Mouse (Mus musculus) erythroblast, embryonic 14.5 days (primary cell): Measurements from ENCODE around the gene Kcnh3. TPM values are rescaled to one million over a fixed set of nuclear protein-coding genes. Genes with fewer than 3 reads are reported as not detected.

ENCODE experiments used
- H3K27me3 ChIP-seq: 2 replicates; pipeline ENCODE4 v1.6.1; 2012; ENCODE audit warnings: inconsistent platforms; ENCODE audit not compliant: control insufficient read depth
- H3K36me3 ChIP-seq: 2 replicates; pipeline ENCODE4 v1.6.1; 2012; ENCODE audit warnings: mild to moderate bottlenecking, inconsistent platforms; ENCODE audit not compliant: control insufficient read depth
- H3K4me1 ChIP-seq: 2 replicates; pipeline ENCODE4 v1.6.1; 2012; ENCODE audit warnings: inconsistent platforms; ENCODE audit not compliant: control insufficient read depth
- H3K4me3 ChIP-seq: replicated peaks from 2 replicates; pipeline ENCODE3; 2012; ENCODE audit warnings: moderate library complexity, mild to moderate bottlenecking, inconsistent platforms
- H3K9me3 ChIP-seq: 2 replicates; pipeline ENCODE4 v1.6.1; 2012; ENCODE audit warnings: low read length, inconsistent platforms, mixed read lengths; ENCODE audit not compliant: control insufficient read depth
- GATA1 ChIP-seq: IDR thresholded peaks from 2 replicates; pipeline ENCODE4 v1.6.1; 2012; ENCODE audit warnings: low read length, inconsistent platforms, mixed read lengths
- TAL1 ChIP-seq: IDR thresholded peaks from 3 replicates; pipeline ENCODE4 v1.6.1; 2012; ENCODE audit warnings: low read length, inconsistent platforms, mixed read lengths
- polyA plus RNA-seq: library from polyadenylated mRNA; stranded (reverse); fragments of >175 nt; gene quantifications from 2 replicates; pipeline ENCODE4 v1.2.3, GENCODE M21; 2012

Kcnh3 gene
- polyA plus RNA-seq, 1 experiment = 0.03 TPM

DNA sequence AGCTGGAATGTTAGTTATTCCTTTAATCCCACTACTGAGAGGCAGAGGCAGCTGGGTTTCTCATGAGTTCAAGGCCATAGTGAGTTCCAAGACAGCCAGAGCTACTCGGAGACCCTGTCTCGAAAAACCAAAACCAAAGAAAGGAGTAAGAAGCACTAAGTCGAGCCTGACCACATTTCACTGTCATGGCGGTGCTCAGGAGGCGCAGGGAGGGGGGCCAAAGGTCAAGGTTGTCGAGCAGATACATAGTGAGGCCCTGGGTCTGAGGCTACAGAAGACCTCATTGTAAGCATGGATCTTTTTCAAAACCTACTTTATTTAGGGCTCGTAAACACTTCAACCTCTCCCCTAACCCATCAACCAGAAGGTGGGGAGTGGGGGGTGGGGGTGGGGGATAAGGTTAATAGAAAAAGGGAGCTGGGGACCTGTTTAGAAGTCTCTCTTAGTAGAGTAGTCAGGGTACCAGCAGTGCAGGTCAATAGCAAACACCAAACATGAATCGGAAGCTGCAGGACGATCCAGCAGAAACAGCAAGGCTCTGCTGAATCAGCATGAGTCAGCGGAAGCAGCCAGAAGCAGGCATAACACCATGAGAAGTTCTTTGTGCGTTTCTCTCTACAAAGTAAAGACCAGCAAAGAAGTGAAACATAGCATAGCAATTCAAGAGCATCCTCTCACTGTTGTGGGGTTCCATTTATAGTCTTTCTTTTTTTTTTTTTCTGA is 8.8 kb upstream of the Kcnh3 start:
- H3K9me3 ChIP-seq = peaks cover 2% of the 10 kb centered on the region
- peaks cover 8% of the 10 kb centered on the region for H3K36me3 ChIP-seq
- H3K27me3 ChIP-seq = peaks cover 22% of the 10 kb centered on the region
- H3K4me3 ChIP-seq = no peak overlapping the region
- peaks cover 28% of the 10 kb centered on the region for H3K4me1 ChIP-seq
- no peak for TF ChIP-seq TAL1

DNA sequence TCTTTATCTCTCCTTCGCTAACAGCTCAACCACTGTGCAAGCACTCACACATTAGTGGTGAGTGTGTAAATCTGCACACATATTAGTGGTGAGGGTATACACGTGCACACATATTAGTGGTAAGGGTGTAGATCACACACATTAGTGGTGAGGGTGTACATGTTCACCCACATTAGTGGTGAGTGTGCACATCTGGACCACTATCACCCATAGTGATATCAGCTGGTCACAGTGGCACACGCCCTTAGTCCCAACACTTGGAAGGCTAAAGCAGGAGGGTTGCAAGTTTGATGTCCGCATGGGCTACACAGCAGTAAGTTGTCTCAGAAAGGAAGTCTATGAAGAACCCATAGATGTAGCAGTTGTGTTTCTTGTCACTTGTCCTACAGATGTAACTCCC is 7.0 kb upstream of the Kcnh3 start:
- no peak overlapping the region for H3K4me3 ChIP-seq

DNA sequence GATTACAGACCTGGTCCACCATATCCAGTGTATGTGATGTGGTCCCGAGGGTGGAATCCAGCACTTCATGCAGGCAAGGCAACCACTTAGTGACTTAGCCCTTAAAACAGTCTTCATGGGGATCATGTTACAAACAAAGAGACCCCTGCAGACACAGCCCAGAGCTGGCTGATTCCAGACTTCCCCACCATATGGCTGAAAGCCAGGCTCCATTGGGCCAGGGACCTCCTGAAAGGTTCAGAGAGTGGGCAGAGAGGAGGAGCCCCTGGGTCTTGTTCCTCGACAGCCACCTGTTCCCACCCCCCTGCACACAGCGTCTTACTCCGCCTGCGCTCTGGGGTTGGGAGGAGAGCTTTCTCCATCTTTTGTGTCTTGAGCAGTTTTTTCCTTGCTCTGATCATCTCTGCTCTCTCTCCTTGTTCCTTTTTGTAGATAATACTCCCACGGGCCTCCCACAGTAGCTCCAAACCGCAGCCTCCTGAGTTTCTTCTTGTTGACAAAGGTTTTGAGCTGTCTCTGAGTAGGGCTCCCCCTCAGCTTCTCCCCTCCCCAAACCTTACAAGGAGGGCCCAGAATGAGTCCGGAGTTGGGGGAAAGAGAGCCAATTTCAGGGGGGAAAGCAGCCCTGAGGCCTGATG is 3.2 kb upstream of the Kcnh3 start:
- Histone ChIP-seq H3K4me3 (no peak overlapping the region), H3K9me3 (peaks cover 16% of the 10 kb centered on the region; the same call in 1 of the 2 replicates), H3K36me3 (no peaks in the 10 kb centered on the region), H3K4me1 (peaks cover 29% of the 10 kb centered on the region), H3K27me3 (peaks cover 77% of the 10 kb centered on the region)
- TF ChIP-seq GATA1 = no peak
- TF ChIP-seq TAL1 = no peak

More for the DNA sequence above, 7.0 kb upstream of the Kcnh3 start:
- Histone ChIP-seq H3K4me1 (peaks cover 28% of the 10 kb centered on the region), H3K36me3 (no peaks in the 10 kb centered on the region; the same call in none of the 2 replicates), H3K27me3 (peaks cover 39% of the 10 kb centered on the region), H3K9me3 (peaks cover 2% of the 10 kb centered on the region)
- TF ChIP-seq TAL1 = no peak

DNA sequence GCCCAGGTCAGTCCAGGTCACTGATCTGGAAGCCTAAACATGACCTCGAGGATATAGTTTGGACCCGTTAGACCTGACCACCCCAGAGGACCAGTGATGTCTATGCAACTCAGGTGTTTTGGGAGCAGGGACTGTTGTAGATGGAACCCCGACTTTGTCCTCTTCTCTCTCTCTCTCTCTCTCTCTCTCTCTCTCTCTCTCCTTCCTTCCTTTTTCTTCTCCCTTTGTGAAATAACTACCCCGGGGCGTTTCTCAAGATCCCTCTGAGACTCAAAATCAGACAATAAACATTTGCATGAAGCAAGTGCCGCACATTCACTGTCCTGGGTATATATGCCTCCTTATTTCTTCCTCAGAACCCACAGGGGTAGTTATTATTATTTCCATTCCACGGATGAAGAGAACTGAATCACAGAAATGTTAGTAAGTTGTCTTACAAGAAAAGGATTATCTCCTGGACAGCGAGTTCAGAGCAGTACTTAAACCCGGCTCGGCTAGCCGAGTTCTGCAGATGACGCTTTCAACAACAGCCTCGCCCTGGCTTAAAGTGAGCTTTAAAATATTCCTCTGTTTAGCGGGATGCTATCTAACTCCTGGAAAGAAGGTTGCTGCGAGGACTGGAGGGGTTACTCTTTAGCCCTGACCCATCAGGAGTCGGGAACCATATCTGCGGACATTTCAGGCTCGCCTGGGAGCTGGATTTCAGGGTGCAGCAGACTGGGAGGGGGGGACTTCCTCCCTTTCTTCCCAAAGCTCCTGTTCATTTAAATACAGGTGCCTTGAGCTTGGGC is 1.7 kb upstream of the Kcnh3 start:
- TF ChIP-seq GATA1 (no peak), TAL1 (no peak)
- Histone ChIP-seq H3K4me1 (peaks cover 17% of the 10 kb centered on the region), H3K9me3 (peaks cover 16% of the 10 kb centered on the region; the same call in 1 of the 2 replicates), H3K27me3 (peaks cover 93% of the 10 kb centered on the region), H3K4me3 (peak overlapping the region; percentile 41), H3K36me3 (no peaks in the 10 kb centered on the region)

DNA sequence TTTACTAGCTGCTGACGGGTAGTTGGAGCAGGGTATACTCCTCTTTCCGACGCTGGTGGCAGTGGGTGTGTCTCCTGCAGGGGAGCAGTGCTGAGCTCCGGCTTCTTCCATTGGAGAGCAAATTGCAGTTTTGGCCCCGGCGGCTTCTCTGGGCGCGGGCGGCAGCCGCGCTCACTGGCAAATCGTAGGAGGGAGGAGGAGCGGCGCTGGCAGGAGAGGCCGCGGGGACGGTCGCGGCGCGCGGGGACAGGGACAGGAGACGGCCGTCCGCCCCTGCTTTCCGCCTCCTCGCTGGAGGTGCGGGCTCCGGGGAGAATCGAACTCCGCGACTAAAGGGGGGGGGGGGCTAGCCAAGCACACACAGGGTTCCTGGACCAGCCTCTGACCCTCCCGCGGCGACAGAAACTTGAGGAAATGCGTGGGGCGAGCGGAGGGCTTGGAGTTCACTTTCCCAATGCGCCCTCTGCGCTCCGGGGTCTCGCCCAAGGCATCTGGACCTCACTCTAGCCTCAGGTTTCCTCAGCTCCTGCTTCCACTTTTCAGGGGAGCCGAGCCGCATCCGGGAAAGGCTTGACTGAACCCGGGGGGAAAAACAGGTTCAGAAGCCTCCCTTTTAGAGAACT is 965 bp upstream of the Kcnh3 start:
- Histone ChIP-seq H3K27me3 (peaks cover 96% of the 10 kb centered on the region), H3K4me1 (peaks cover 11% of the 10 kb centered on the region), H3K9me3 (peaks cover 16% of the 10 kb centered on the region; the same call in 1 of the 2 replicates), H3K4me3 (peak overlapping the region; percentile 41), H3K36me3 (no peaks in the 10 kb centered on the region)
- TF ChIP-seq GATA1 (no peak), TAL1 (no peak)

DNA sequence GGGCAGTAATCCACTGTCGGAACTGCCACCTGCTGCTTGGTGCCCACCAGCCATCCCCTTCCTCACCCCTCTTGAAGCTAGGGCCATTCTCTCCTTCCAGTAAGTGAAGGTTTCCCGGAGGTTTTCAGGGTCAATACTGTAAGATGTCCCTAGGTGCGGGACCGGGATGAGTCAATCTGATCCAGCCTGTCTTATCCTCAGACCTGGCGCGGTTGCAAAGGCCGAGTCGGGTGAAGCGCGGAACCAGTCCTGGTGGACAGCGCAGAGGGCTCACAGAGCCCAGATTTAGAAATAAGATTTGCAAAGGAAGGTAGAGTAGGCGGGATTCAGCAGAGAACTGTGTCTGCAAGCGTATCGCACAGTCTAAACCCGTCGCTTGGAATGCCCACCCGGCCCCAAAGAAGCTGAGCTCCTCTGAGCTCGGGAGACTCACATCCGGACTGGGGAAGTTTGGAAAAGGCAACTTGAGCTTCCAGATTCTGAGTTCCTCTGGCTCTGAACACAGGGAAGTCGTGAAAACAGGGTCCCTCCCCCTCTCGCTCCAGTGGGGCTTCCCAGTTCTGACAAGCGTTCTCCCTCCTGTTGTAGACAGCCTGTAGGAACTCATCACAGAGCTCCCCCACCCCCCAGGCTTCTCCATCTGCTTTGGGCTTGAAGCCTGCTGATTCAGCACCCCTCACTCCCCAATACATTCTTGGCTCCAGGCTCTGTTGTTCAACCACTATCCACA is 585 bp downstream of the Kcnh3 start:
- H3K27me3 ChIP-seq = peaks cover 100% of the 10 kb centered on the region
- H3K9me3 ChIP-seq = peaks cover 16% of the 10 kb centered on the region; the same call in 1 of the 2 replicates
- H3K4me1 ChIP-seq = peaks cover 11% of the 10 kb centered on the region
- TF ChIP-seq GATA1 = no peak
- H3K36me3 ChIP-seq = no peaks in the 10 kb centered on the region
- H3K4me3 ChIP-seq = no peak overlapping the region

DNA sequence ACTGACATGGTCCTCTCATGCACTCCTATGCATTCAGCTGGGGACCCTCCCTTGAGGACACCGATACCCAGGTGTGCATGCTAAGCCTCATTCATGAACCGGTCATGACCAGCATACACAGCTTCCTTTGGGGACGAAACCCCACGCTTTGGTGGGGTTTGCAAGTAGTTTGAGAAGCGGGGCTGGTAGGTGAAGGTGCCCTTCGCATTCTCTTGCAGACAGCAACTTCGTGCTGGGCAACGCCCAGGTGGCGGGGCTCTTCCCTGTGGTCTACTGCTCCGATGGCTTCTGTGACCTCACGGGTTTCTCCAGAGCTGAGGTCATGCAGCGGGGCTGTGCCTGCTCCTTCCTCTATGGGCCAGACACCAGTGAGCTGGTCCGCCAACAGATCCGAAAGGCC is 1.4 kb downstream of the Kcnh3 start:
- Histone ChIP-seq H3K4me3 (no peak overlapping the region), H3K36me3 (no peaks in the 10 kb centered on the region), H3K27me3 (peaks cover 95% of the 10 kb centered on the region), H3K4me1 (peaks cover 11% of the 10 kb centered on the region), H3K9me3 (peaks cover 16% of the 10 kb centered on the region; the same call in 1 of the 2 replicates)
- TF ChIP-seq TAL1 = no peak
- no peak for TF ChIP-seq GATA1

DNA sequence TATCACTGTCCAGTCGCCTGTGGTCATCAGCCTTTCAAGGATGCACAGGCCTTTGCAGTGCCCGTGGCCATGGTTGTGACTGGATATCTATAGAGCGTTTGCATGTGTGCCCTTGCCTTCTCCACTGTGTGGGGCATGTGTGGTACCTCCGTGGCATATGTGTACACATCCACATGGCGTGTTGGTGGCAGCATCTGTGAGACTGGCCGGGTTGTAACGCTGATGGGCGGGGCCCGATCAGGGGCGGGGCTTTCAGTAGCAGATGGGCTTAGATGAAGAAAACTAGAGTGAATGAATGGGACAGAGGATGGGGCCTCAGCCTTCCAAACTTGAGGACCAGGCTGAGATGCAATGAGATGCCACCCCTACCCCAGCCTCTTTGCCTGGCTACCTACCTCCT is 7.3 kb downstream of the Kcnh3 start:
- no peaks in the 10 kb centered on the region for H3K9me3 ChIP-seq
- TF ChIP-seq GATA1 = no peak
- no peak for TF ChIP-seq TAL1
- no peaks in the 10 kb centered on the region for H3K36me3 ChIP-seq
- H3K27me3 ChIP-seq = peaks cover 69% of the 10 kb centered on the region
- H3K4me1 ChIP-seq = peaks cover 2% of the 10 kb centered on the region
- no peak overlapping the region for H3K4me3 ChIP-seq
